Mouse (Mus musculus) erythroblast, embryonic 14.5 days (primary cell): ENCODE measurements at regions not wholly inside any gene's neighbourhood (a gene's known extent, or its start where the extent isn't known, plus 50 kb on each side); places are given as distances from the start of the nearest gene placed in this dataset.

Source experiments
- GATA1 ChIP-seq: IDR thresholded peaks from 2 replicates; pipeline ENCODE4 v1.6.1; 2012; ENCODE audit warnings: low read length, inconsistent platforms, mixed read lengths
- TAL1 ChIP-seq: IDR thresholded peaks from 3 replicates; pipeline ENCODE4 v1.6.1; 2012; ENCODE audit warnings: low read length, inconsistent platforms, mixed read lengths

- no peak for TF ChIP-seq GATA1
- no peak for TF ChIP-seq TAL1
Observed at GRCm38 (mm10) chr16:30769007-30769442, 169.5 kb downstream of the Fam43a start.
